Mouse (Mus musculus) heart, adult 11 months (tissue): ENCODE measurements around the gene Bend5.

ENCODE experiments used
- DNase-seq: peaks from one replicate; pipeline ENCODE4 v3.0.0; 2022

The Bend5 gene

GRCm38 (mm10) chr4:111442435-111443238 lies 27.8 kb downstream of the Bend5 start:
- DNase-seq: peak; percentile 94

DNA sequence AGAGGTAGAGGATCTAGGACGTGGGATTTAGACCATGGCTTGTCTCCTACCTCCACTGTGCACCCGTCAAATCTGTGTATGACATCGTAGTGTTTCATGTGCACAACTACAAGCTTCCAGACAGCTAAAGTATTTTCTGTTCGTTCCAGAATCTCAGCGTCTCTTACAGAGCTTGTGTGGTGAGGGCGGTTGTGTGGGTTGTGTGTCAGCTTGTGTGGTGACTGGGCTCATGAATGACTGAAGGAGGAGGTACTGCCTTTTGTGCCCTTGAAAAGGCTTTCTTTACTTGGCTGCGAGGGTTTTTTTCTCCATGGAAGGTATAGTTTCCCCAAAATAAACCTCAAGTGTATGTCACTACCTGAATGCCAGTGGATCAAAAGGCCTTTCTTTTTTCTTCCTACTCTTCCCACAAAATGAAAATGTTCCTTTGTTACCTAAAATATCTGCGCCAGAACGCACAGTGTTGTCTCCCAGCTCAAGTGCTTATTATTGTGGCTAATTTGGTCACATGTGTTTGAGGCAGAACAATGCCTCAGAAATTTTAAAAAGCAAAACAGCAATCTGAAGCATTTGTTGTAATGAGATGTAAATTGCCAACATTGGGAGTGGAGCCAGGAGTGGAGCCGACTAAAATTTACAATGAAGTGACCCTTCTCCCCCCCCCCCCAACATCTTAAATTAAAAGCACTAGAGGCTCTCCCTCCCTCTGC lies 29.3 kb downstream of the Bend5 start:
- no peak for DNase-seq

- DNase-seq: no peak
These were observed 29.9 kb downstream of the Bend5 start for GRCm38 (mm10) chr4:111444616-111445160.

GRCm38 (mm10) chr4:111447918-111448317 lies 33.1 kb downstream of the Bend5 start:
- no peak for DNase-seq

- no peak for DNase-seq
These were observed 33.8 kb downstream of the Bend5 start for GRCm38 (mm10) chr4:111448586-111448985.

- DNase-seq: no peak
These were observed 34.8 kb downstream of the Bend5 start for GRCm38 (mm10) chr4:111449442-111450199.

DNA sequence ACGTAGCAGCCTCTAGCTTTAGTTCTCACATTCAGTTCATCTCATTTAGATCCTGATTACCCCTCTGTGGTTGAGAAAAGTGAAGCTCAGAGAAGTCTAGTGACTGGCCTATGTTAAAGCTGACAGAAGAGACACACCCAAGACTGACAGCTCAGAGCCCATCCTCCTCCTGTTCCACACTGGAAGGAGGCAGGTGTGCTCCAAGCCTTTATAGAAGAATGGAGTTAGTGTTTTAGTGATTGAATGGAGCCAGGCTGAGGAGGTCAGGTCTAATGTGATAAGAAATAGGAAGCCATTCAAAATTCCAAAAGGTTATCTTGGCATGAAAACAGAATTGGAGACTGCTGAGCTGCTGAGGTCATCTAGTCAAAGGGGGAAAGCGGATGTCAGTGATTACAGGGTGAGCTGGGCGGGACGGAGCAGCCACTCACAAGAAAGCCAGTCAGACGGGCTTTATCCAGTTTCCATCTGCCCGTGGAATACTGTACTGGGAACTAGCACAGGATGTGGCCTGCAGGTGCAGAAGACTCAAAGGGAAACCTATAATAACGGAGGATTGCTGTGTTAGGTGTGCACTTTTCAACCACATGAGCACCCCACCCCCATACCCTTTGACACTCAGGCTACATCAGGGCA lies 36.6 kb downstream of the Bend5 start:
- peak; percentile 94 for DNase-seq

- no peak for DNase-seq
These were observed 37.4 kb downstream of the Bend5 start for GRCm38 (mm10) chr4:111452192-111452591.

DNA sequence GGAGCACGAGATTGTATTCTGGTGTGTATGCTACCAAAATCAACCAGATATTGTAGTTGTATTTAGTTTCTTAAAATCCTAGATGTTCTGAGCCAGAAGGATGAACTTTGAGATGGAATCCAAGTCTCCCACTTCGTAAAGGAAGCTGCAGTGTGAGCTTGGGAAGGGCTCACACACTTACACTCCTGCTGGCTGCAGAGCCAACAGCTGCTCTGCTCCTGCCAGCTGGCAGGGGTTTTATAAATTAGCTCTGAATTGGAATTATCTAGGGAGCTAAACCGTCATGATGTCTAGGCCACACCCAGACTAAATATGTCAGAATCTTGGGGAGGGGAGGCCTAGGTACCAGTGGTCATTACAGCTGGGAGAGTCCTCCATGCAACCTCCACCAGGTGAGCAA lies 38.5 kb downstream of the Bend5 start:
- no peak for DNase-seq

DNA sequence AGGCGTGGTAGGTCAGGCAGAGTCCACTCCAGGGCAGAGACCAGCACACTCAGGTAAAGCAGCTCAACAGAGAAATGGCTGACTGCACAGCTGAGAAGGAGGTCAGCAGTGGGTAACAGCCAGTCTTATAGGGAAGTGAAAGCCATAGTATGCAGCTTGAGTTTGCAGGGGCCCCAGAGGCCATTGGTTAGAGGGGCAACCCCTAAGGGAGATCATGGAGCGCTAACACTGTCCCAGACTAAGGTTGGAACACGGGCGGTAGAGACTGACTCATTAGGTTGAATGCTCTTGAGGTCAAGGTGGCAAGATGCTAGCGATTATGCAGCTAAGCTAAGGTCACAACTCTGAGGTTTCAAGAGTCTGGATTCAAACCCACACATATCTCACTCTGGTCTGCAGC lies 40.8 kb downstream of the Bend5 start:
- DNase-seq: no peak

GRCm38 (mm10) chr4:111457568-111457967 lies 42.8 kb downstream of the Bend5 start:
- DNase-seq: no peak

DNA sequence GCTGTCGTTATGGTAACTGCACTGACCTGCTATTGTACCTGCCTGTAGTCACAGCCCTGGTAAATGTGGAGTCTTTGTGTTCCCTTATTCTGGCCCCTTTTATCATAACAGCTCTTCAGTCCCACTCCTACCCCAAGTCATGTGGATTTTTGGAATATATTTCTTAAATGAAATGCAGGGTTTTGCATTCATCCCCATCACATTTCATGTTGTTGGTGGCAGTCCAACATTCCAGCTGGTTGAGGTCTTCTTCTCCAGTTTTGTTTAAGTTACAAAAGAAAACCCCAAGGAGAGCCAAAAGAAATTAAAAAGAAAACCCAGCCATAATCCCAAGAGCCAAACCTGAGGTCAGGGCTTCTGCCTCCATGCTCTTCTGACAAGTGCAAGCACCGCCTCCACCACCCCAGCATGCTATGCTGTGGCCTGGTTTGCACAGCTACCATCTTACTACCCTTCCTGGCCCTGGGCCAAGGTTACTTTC lies 52.5 kb downstream of the Bend5 start:
- DNase-seq: peak; percentile 68

DNA sequence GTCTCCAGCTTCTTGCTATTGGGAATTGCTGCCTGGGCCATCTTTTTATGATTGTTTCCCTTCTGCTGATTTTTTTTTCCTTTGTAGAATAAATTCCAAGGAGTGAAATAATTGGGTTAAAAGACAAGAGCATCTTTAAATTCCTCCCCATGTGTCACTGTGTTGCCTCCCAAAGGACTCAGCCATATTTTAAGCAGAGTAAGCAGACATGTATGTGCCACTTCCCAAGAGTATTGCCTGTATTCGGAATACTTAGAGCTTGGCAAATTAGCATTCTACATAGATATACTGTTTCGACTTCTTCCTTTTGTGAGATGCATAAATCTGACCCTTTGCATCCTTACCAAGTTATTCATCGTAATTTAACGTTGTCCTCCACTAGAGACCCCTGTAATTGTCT lies 53.0 kb downstream of the Bend5 start:
- no peak for DNase-seq

- no peak for DNase-seq
These were observed 55.0 kb downstream of the Bend5 start for GRCm38 (mm10) chr4:111469847-111470246.

DNA sequence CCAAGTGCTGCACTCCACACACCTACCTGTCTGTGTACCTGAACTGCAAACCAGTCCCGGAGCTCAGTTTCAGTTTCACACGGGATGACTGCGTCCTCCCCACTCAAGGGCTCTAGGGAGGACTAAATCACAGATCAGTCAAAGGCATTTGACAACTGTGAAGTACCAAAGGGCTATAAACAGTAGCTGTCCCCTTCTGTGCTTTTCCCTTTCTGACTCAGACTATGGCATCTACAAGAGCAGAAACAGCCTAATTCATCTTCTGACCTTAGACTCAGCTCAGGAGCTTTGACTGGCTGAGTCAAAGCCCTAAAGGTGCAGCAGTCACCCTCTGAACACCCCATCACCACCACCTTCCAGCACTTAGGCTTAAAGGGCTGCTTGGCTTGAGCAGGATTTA lies 56.9 kb downstream of the Bend5 start:
- DNase-seq: no peak

GRCm38 (mm10) chr4:111472511-111472910 lies 57.7 kb downstream of the Bend5 start:
- DNase-seq: no peak

DNA sequence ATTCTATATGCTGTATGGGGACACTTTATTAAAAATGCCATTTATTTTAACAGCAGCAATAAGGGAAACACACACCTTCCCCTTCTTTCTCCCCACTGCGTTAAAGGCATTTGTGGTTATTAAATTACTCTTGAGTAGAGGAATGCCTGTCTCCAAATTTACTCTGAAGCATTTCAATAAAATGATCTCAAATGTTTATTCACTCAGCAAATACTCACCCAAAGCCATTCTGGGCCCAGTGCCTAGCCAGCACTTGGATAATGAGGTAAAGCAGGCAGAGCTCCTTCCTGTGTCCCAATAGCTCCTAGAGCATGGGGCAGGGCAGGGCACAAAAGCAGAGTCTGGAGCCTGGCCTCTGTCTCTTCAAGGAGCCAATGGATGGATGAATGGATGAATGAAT lies 58.2 kb downstream of the Bend5 start:
- DNase-seq: no peak

DNA sequence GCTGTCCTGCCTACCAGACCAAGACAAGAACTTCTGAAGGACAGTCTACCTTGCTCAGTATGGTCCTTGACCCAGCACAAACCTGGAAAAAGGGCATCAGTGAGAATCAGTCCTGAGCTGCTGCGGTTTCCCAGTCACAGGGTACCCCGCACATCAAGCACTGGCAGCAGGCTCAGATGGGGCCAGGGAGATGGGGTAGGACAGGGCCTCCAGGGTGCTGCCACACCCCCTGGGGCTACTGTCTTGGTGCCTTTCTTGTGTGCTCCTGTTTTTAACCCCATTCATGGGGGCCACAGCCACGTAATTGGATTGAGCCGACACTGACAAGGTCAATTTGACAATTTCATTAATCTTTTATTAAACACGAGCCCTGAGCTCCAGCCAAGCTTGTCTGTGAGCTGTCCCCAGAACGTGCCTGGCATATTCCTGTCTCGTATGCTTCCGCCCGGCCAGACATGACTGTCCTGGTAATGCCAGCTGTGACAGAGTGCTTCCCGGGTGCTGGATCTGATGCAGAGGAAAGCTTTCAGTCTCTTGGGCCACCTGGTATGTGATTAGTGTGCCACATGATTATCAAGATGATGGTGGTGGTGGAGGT lies 60.7 kb downstream of the Bend5 start:
- no peak for DNase-seq

- no peak for DNase-seq
These were observed 62.7 kb downstream of the Bend5 start for GRCm38 (mm10) chr4:111477507-111477906.

GRCm38 (mm10) chr4:111483499-111483898 lies 68.7 kb downstream of the Bend5 start:
- DNase-seq: no peak

- DNase-seq: peak; percentile 97
These were observed 70.4 kb downstream of the Bend5 start for GRCm38 (mm10) chr4:111485189-111485588.

DNA sequence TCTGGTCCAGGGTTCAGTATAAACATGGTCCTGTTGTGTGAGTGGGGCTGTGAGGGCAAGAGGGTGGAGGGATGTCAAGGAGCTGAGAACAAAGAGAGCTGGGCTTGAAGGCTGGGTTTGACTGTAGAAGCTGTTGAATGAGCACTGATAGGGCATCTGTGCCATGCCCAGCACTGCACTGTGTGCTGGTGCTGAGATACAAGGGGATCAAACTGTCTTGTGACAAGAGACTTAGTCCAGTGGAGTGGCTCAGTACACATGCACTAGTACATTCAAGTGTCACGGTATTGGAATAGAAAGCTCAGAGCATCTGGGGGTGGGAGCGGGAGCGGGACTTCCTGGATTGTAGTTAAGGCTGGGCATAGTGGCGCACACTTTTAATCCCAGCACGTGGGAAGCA lies 71.4 kb downstream of the Bend5 start:
- no peak for DNase-seq
